Mouse (Mus musculus) lung, adult 2 months (tissue): ENCODE data around the gene A2ml1.

ENCODE experiments used
- CTCF ChIP-seq: fragments of 200-500 bp; IDR thresholded peaks from 2 replicates; pipeline ENCODE4 v1.5.1; 2011; ENCODE audit warnings: mild to moderate bottlenecking, low read length, control low read depth; ENCODE audit not compliant: insufficient read depth
- POLR2A ChIP-seq: fragments of 200-500 bp; IDR thresholded peaks from 2 replicates; pipeline ENCODE4 v1.6.1; 2011; ENCODE audit warnings: low read depth, mild to moderate bottlenecking, control low read depth, low read length, borderline replicate concordance; ENCODE audit errors: extremely low read depth

GRCm38 (mm10) chr6:128491916-128492315, 89.5 kb downstream of the A2ml1 start:
- no peak for TF ChIP-seq CTCF
- TF ChIP-seq POLR2A: no peak
